Mouse (Mus musculus) midbrain, postnatal 0 days (tissue): ENCODE measurements around the gene Maats1. TPM values are rescaled to one million over a fixed set of nuclear protein-coding genes. Genes with fewer than 3 reads are reported as not detected.

Source experiments
- ATAC-seq: fragments of 200-750 bp; cut with Nextera tagmentation; 2 replicates; pipeline ENCODE4 v1.8.0; 2017; ENCODE audit warnings: moderate number of reproducible peaks, mild to moderate bottlenecking, moderate TSS enrichment, moderate library complexity; ENCODE audit not compliant: low FRiP score
- DNase-seq: peaks from one replicate; pipeline ENCODE4 v3.0.0-alpha.2; 2015; ENCODE audit warnings: low spot score
- H3K27ac ChIP-seq: fragments of 300-500 bp; sonication (generic); 2 replicates; pipeline ENCODE4 v1.5.1; 2014; ENCODE audit warnings: low read depth, mild to moderate bottlenecking, low read length, mixed read lengths
- H3K27me3 ChIP-seq: fragments of 300-500 bp; sonication (generic); 2 replicates; pipeline ENCODE4 v1.6.1; 2014; ENCODE audit warnings: low read length, control low read depth, mixed read lengths; ENCODE audit not compliant: insufficient read depth
- H3K36me3 ChIP-seq: fragments of 300-500 bp; sonication (generic); 2 replicates; pipeline ENCODE4 v1.6.1; 2014; ENCODE audit warnings: low read length, control low read depth, mixed read lengths; ENCODE audit not compliant: insufficient read depth
- H3K4me1 ChIP-seq: fragments of 300-500 bp; sonication (generic); 2 replicates; pipeline ENCODE4 v1.6.1; 2014; ENCODE audit warnings: mild to moderate bottlenecking, control low read depth, antibody characterized with exemption, low read length, mixed read lengths; ENCODE audit not compliant: insufficient read depth
- H3K4me2 ChIP-seq: fragments of 300-500 bp; sonication (generic); 2 replicates; pipeline ENCODE4 v1.6.1; 2014; ENCODE audit warnings: low read depth, mild to moderate bottlenecking, low read length, mixed read lengths; ENCODE audit not compliant: poor library complexity, severe bottlenecking
- H3K4me3 ChIP-seq: fragments of 300-500 bp; sonication (generic); 2 replicates; pipeline ENCODE4 v1.5.1; 2014; ENCODE audit warnings: low read depth, mild to moderate bottlenecking, low read length, moderate library complexity
- H3K9ac ChIP-seq: fragments of 300-500 bp; sonication (generic); replicated peaks from 2 replicates; pipeline ENCODE4 v1.6.1; 2014; ENCODE audit warnings: mild to moderate bottlenecking, low read length, moderate library complexity, mixed read lengths; ENCODE audit not compliant: poor library complexity, severe bottlenecking
- H3K9me3 ChIP-seq: fragments of 300-500 bp; sonication (generic); 2 replicates; pipeline ENCODE4 v1.6.1; 2016; ENCODE audit warnings: low read length, control low read depth
- CTCF ChIP-seq: IDR thresholded peaks from 2 replicates; pipeline ENCODE4 v1.5.1; 2016; ENCODE audit warnings: antibody characterized with exemption, mild to moderate bottlenecking
- WGBS: fragments of 180-500 bp; shearing (Covaris S2); extraction: QIAGEN DNeasy Blood & Tissue Kit; methylation state at CpG from one replicate; pipeline ENCODE4 v1.1.7; 2014; 5-methylcytosine and 5-hydroxymethylcytosine counted together
- polyA plus RNA-seq: library from polyadenylated mRNA; unstranded; fragments of >200 nt; fragmentation: Nextera tagmentation; extraction: Ambion mirVana; gene quantifications from 2 replicates; pipeline ENCODE4 v1.2.1, GENCODE M21; 2015
- total RNA-seq: library from RNA; depleted of rRNA; stranded (reverse); fragments of >200 nt; gene quantifications from 2 replicates; pipeline ENCODE4 v1.2.3, GENCODE M21; 2014; rRNA removed

The Maats1 gene
- total RNA-seq (1.2 and 2.1 TPM in 2 replicates), polyA plus RNA-seq (1.0 and 1.5 TPM in 2 replicates)

DNA sequence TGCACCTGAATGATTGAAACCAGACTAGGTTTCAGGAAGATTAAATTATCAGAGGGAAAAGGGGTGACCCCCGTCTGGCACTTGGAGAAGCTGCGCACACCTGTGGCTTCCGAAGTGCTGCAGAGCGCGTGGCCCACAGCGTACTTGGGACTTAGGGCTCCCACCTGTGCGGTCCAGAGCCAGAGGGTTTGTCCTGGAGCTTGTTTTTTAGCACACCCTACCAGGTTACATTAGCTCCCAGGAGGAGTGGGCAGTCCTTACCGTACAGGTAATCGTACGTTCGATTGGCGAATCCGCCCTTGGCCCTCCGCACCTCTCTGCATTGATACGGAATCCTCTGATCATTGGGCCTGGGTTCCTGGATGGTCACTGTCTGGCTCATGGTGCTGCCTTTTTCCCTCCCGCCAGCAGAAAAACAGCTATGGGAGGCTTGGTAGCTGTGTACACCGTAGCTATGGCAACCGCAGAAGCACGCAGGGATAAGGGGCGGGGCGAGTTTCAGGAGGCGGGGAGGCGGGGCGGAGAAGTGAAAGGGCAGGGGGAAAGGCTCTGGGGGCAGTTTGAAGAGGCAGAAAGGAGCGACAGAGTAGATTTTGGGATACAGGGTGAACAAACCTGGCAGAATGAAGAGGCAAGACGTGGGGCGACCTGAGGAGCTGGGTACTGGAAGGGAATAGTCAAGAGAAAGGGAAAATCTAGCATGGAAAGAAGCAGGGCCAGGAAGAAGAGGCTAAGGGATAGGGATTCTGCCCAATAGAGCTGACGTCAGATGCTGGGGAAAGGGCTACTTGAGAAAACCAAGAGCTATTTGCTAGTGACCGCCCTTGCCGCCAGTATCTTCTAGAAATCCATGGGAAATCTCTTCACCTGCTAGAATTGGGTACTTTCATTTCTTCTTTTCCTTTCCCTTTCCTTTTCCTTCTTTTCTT, at the start of gene Maats1:
Maats1 (minus strand) TSS at position 748 of the 929 bp plus-strand sequence.
- H3K9ac ChIP-seq: peak within 1 kb of the TSS; percentile 57
- WGBS: 7% methylated on average over 30 of the region's 30 CpGs
- H3K36me3 ChIP-seq: no peaks in the 10 kb centered on the region
- ATAC-seq (peak; percentile 85), DNase-seq (peak; percentile 83)
- H3K4me2 ChIP-seq: peak within 1 kb of the TSS; percentile 63
- no peak for TF ChIP-seq CTCF
- H3K4me1 ChIP-seq: no peaks in the 10 kb centered on the region
- H3K9me3 ChIP-seq: no peaks in the 10 kb centered on the region
- H3K4me3 ChIP-seq: peak within 1 kb of the TSS; percentile 47
- H3K27ac ChIP-seq: 0 out of 2 replicates have a peak within 1 kb of the TSS, but pooled peaks have one; percentile 38
- no peaks in the 10 kb centered on the region for H3K27me3 ChIP-seq

- 88% methylated on average over 7 of the region's 7 CpGs for WGBS
- H3K27ac ChIP-seq: no peak overlapping the region
- TF ChIP-seq CTCF: no peak
- H3K4me3 ChIP-seq: no peak overlapping the region
- ATAC-seq (no peak), DNase-seq (no peak)
- no peak overlapping the region for H3K4me2 ChIP-seq
- no peaks in the 10 kb centered on the region for H3K9me3 ChIP-seq
- no peaks in the 10 kb centered on the region for H3K27me3 ChIP-seq
- H3K4me1 ChIP-seq: no peaks in the 10 kb centered on the region
- H3K36me3 ChIP-seq: no peaks in the 10 kb centered on the region
- H3K9ac ChIP-seq: no peak overlapping the region
Measured at GRCm38 (mm10) chr16:38390322-38390721, 48.4 kb upstream of the Maats1 start.

GRCm38 (mm10) chr16:38389284-38389893, 47.4 kb upstream of the Maats1 start:
- Histone ChIP-seq H3K27ac (no peak overlapping the region), H3K36me3 (no peaks in the 10 kb centered on the region), H3K4me1 (no peaks in the 10 kb centered on the region), H3K4me2 (no peak overlapping the region), H3K4me3 (no peak overlapping the region), H3K9ac (no peak overlapping the region), H3K9me3 (no peaks in the 10 kb centered on the region), H3K27me3 (no peaks in the 10 kb centered on the region)
- DNase-seq (no peak), ATAC-seq (no peak)
- TF ChIP-seq CTCF: no peak
- WGBS: 80% methylated on average over 8 of the region's 8 CpGs

DNA sequence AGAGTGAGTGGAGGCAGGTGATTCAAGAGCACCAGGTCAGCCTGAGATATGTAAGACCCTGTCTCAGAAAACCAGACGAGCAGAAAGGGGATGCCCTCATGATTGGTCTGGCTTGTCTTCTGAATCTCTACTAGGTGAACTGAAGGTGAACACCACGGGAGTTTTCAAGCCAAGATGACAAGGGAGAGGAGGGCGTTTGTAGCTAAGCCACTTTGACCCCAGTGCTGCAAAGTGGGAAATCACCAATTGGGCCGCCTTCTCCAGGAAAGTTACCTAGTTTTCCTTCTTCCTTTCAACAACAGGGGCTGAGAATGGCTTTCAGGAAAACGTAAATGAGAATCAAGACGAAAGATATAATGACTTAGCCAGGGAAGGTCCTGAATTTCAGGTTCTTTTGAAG, 46.8 kb upstream of the Maats1 start:
- Histone ChIP-seq H3K36me3 (no peaks in the 10 kb centered on the region), H3K4me2 (no peak overlapping the region), H3K9ac (no peak overlapping the region), H3K27me3 (no peaks in the 10 kb centered on the region), H3K27ac (no peak overlapping the region), H3K4me3 (no peak overlapping the region), H3K9me3 (no peaks in the 10 kb centered on the region), H3K4me1 (no peaks in the 10 kb centered on the region)
- ATAC-seq (no peak), DNase-seq (no peak)
- TF ChIP-seq CTCF: no peak
- WGBS: 80% methylated on average over 6 of the region's 6 CpGs

DNA sequence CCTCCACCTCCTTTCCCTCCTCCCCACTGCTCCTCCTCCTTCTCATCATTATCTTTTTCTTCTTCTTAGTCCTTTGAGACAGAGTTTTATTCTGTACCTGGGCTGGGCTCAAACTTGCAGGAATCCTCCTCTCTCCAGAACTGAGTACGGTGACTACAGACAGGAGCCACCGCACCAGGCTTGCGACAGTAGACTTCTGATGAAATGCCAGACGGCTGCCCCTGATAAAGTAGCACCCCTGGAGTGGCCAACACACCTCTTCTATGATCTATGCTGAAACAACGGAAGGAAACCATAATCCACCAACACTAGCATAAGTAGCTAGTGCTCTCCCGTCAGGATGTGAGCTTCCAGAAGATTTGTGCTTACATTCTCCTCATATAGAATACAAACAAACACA, 45.4 kb upstream of the Maats1 start:
- DNase-seq (no peak), ATAC-seq (no peak)
- 86% methylated on average over 6 of the region's 6 CpGs for WGBS
- no peak for TF ChIP-seq CTCF
- Histone ChIP-seq H3K4me1 (no peaks in the 10 kb centered on the region), H3K4me2 (no peak overlapping the region), H3K9ac (no peak overlapping the region), H3K9me3 (no peaks in the 10 kb centered on the region), H3K4me3 (no peak overlapping the region), H3K36me3 (no peaks in the 10 kb centered on the region), H3K27me3 (no peaks in the 10 kb centered on the region), H3K27ac (no peak overlapping the region)

- H3K36me3 ChIP-seq: no peaks in the 10 kb centered on the region
- DNase-seq: no peak
- no peak overlapping the region for H3K4me3 ChIP-seq
- H3K27ac ChIP-seq: no peak overlapping the region
- no peaks in the 10 kb centered on the region for H3K27me3 ChIP-seq
- ATAC-seq: no peak
- H3K9me3 ChIP-seq: no peaks in the 10 kb centered on the region
- TF ChIP-seq CTCF: no peak
- WGBS: 98% methylated on average over 4 of the region's 4 CpGs
- H3K9ac ChIP-seq: no peak overlapping the region
- H3K4me1 ChIP-seq: no peaks in the 10 kb centered on the region
- H3K4me2 ChIP-seq: no peak overlapping the region
Measured at GRCm38 (mm10) chr16:38385700-38386099, 43.8 kb upstream of the Maats1 start.
